Mouse (Mus musculus) CH12.LX (cell line): Measurements from ENCODE around the gene Polr3b.

Source experiments
- CHD2 ChIP-seq: IDR thresholded peaks from 2 replicates; pipeline ENCODE4 v1.6.1; 2011; ENCODE audit warnings: low read length, improper control_type of control experiment
- CTCF ChIP-seq, 2 experiments: IDR thresholded peaks in 1 of 2; conservative IDR thresholded peaks in 1 of 2; 2 replicates each; pipeline ENCODE4 v1.5.1; 2011 to 2012; ENCODE audit warnings: low read depth in 2 of 2, low read length in 2 of 2, improper control_type of control experiment in 1 of 2, inconsistent platforms in 1 of 2, mild to moderate bottlenecking in 1 of 2, moderate library complexity in 1 of 2
- IRF4 ChIP-seq: IDR thresholded peaks from 2 replicates; pipeline ENCODE4 v1.6.1; 2014; ENCODE audit warnings: low read depth, mild to moderate bottlenecking, inconsistent platforms, low read length, improper control_type of control experiment
- MEF2A ChIP-seq: IDR thresholded peaks from 2 replicates; pipeline ENCODE4 v1.6.1; 2014; ENCODE audit warnings: low read depth, mild to moderate bottlenecking, inconsistent platforms, low read length, improper control_type of control experiment, borderline replicate concordance
- POLR2A ChIP-seq: IDR thresholded peaks from 2 replicates; pipeline ENCODE4 v1.6.1; 2011; ENCODE audit warnings: low read depth, mild to moderate bottlenecking, improper control_type of control experiment, low read length
- POLR2AphosphoS2 ChIP-seq: IDR thresholded peaks from 2 replicates; pipeline ENCODE4 v1.6.1; 2011; ENCODE audit warnings: low read depth, low read length, improper control_type of control experiment
- UBTF ChIP-seq: IDR thresholded peaks from 2 replicates; pipeline ENCODE4 v1.6.1; 2012; ENCODE audit warnings: low read depth, mild to moderate bottlenecking, inconsistent platforms, low read length, improper control_type of control experiment, moderate library complexity

DNA sequence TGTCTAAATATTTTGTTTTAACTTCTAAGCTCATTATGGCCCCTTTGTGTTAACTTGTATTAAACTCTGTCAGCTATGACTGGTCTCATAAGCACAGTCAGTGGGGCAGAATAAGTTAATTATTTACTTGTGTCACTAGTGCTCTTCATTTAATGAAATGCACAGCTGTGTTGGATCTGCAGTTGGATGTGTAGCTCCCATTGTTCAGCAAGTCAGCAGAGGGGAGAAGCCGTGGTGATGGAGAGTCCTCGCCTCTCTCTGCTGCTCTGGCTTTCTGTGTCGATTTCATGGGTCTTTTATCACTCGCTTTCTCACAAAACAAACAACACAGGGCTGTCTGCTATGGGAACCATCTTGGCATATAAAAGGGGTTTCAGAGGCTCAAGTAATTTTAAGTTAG is 88.7 kb downstream of the Polr3b start:
- TF ChIP-seq UBTF (no peak), MEF2A (no peak), IRF4 (no peak), CTCF (conservative IDR thresholded peaks at IDR 0.05 in 1 of 2, IDR thresholded peaks at IDR 0.05 in 1 of 2; ENCODE audit: low read depth in 2 of 2, low read length in 2 of 2) (no peak), POLR2AphosphoS2 (no peak), CHD2 (no peak), POLR2A (no peak)
